Mouse (Mus musculus): ENCODE measurements around the gene Hist2h2aa1. TPM values are rescaled to one million over a fixed set of nuclear protein-coding genes. Genes with fewer than 3 reads are reported as not detected.
"Not testable (repeated sequence)": the region's sequence is repeated elsewhere in the genome, so short reads cannot be mapped to it uniquely, and the experiment has no call there.

The Hist2h2aa1 gene
- polyA plus RNA-seq, 1 experiment from 2014 or later = 143 TPM

DNA sequence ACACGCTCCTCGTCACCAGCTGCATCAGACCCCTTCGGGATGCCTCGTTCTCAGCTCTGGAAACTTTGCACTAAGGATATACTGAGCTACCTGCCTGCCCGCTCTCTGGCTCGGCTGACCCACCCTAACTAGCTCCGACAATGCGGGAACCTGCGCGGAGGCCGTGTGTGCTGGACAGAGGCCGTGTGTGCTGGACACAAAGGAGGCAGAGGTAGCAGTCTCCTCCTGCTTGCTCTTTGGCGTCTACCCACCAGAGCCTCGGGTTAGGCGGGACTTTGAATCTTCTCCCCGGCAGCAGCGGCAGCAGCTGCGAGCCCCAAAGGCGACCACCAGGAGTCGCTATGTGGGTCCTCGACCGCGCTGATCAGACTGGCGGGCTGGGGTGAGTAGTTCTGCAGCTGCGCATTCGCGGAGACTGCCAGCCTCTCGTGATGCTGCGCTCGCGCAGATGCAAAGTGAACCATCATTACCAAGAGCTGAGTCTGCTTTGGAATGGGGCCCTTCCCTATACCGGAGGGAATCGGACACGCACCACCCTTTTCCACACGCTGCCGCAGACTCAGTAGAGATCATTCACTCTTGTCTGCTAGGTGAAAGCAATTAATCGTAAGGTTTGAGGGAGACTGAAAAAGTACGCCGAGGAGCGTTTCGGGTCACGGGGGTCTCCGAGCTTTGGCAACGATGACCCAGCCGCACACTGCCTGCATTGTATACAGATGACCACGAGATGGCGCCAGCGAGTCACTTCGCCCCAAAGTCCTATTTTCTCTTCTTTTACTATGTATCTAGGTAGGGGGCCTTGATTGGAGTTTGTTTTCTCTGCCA is 32.7 kb downstream of the Hist2h2aa1 start:
- peak; percentile 93 for DNase-seq (ENCODE audit: low spot score)

GRCm38 (mm10) chr3:96280660-96281059 is 35.4 kb downstream of the Hist2h2aa1 start:
- no peak for DNase-seq (ENCODE audit: low spot score)

DNA sequence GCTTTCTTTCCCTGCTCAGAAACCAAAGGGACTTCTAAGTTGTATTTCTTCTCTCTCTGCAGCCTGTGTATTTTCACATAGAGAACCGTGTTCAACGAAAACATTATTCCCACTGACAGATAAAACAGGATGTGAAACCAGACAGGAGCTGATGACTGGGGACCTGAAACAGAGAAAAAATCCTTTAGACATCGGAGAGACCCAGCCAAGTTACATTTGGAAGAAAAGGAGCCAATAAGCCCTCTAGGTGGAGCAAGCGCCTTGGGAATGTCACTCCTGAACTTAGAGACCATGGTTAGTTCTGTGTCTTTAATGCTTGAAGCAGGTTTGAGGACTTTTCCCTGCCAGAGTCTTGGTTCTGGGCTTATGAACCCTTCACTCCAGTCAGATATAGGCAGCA is 39.2 kb downstream of the Hist2h2aa1 start:
- DNase-seq (ENCODE audit: low spot score) = no peak

- not testable (repeated sequence) for DNase-seq (ENCODE audit: low spot score)
Measured at GRCm38 (mm10) chr3:96287334-96287733, 42.0 kb downstream of the Hist2h2aa1 start.

- no peak for DNase-seq (ENCODE audit: low spot score)
Measured at GRCm38 (mm10) chr3:96289201-96289600, 43.9 kb downstream of the Hist2h2aa1 start.

DNA sequence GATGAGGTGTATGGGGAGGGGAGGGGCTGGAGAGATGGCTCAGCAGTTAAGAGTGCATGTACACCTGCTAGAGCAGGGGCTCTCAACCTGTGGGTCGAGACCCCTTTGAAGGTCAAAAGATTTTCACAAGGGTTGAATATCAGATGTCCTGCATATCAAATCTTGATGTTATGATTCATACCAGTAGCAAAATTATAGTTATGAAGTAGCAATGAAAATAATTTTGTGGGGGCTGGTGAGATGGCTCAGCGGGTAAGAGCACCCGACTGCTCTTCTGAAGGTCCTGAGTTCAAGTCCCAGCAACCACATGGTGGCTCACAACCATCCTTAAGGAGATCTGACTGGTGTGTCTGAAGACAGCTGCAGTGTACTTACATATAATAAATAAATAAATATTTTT is 45.4 kb downstream of the Hist2h2aa1 start:
- DNase-seq (ENCODE audit: low spot score) = not testable (repeated sequence)

DNA sequence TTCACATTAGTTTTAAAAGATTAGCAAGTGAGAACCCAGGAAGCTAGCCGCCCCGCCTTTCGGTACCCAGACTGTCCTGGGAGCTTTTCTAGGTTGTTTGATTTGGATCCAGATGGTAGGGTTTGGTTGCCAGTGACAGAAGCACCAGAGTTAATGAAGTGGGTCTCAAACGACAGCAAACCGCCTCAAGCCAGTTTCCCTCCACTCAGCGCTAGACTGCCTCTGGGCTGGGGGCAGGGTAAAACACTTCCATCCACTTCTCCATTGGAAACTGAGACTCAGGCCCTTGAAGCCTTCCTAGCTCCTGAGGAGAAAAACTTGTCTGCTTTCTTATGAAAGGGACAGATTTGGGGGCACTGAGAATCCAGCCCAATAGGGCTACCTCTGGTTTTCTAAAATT is 47.3 kb downstream of the Hist2h2aa1 start:
- DNase-seq (ENCODE audit: low spot score) = no peak

DNA sequence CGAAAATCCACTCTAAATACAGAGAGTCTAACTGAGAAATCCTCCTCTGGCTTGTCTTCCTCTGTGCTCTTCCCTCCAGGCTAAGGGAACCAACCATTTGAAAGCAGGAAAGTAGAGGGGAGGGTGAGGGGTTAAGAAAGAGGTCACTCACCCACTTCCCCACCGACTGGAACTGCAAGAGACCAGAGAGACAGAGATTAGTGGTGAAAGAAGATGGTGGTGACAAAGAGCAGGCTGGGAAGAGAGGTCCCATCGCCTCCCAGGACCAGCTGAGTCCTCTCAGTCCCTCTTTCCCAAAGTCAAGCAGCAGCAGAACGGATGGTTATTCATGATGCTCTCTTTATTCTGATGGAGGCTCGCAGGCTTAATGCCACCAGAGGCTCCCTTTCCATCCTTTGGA is 48.1 kb downstream of the Hist2h2aa1 start:
- DNase-seq (ENCODE audit: low spot score) = no peak

DNA sequence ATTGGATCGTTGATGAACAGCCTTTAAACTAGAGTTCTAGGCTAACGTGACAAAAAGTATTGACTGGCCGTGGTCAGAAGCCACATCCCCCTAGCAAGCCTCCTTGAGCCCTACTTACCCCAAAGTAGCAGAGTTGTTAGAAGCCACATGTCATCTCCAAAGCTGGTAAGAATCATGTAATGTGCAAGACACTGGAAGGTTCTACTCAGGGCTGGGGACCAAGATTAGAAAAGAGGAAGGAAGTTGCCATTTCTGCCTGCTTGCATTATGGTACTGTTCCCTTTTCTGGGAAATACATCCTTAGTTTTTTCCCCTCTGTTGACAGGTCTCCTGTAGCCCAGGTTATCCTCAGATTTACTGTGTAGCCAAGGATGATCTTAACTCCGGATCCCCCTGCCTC is 48.5 kb downstream of the Hist2h2aa1 start, which contains the start of gene Fcgr1:
Gene Fcgr1, minus strand, starts transcription at position 183 of the 400 bp plus-strand sequence.
- no peak for DNase-seq (ENCODE audit: low spot score)

Small RNA genes within 50 kb of the gene (microRNA-seq; reads per million reads assigned to microRNA genes)
- gene Gm44492 (ENCODE audit: borderline number of aligned reads) (not detected), gene Gm47311 (ENCODE audit: borderline number of aligned reads) (not detected), gene Gm47313 (ENCODE audit: borderline number of aligned reads) (not detected)

Other genes with a start within 250 kb of the Hist2h2aa1 start
- gene Plekho1, start 249.5 kb upstream of the Hist2h2aa1 start, polyA plus RNA-seq (2015; fragmentation: Nextera tagmentation; extraction: Ambion mirVana) = 36.8 and 37.0 TPM in 2 replicates
- 58.7 and 61.6 TPM in 2 replicates for gene Vps45, start 187.0 kb upstream of the Hist2h2aa1 start, polyA plus RNA-seq (2015; fragmentation: Nextera tagmentation; extraction: Ambion mirVana)
- gene Otud7b, start 141.0 kb upstream of the Hist2h2aa1 start, polyA plus RNA-seq (2015; fragmentation: Nextera tagmentation; extraction: Ambion mirVana) = 12.2 and 17.7 TPM in 2 replicates
- gene Mtmr11, start 83.5 kb upstream of the Hist2h2aa1 start, polyA plus RNA-seq (2015; fragmentation: Nextera tagmentation; extraction: Ambion mirVana) = 8.9 and 9.6 TPM in 2 replicates
- gene Sf3b4, start 73.2 kb upstream of the Hist2h2aa1 start, polyA plus RNA-seq (2015; fragmentation: Nextera tagmentation; extraction: Ambion mirVana) = 129 and 151 TPM in 2 replicates
- 1.2 and 2.3 TPM in 2 replicates for gene Sv2a, start 64.3 kb upstream of the Hist2h2aa1 start, polyA plus RNA-seq (2015; fragmentation: Nextera tagmentation; extraction: Ambion mirVana)
- gene Bola1, start 25.8 kb upstream of the Hist2h2aa1 start, polyA plus RNA-seq (2015; fragmentation: Nextera tagmentation; extraction: Ambion mirVana) = 84.7 and 86.0 TPM in 2 replicates
- gene Hist2h2ab, start 25.6 kb upstream of the Hist2h2aa1 start, polyA plus RNA-seq (2015; fragmentation: Nextera tagmentation; extraction: Ambion mirVana) = 0.94 and 1.8 TPM in 2 replicates
- gene Hist2h2ac, start 24.6 kb upstream of the Hist2h2aa1 start, polyA plus RNA-seq (2015; fragmentation: Nextera tagmentation; extraction: Ambion mirVana) = 41.4 and 51.6 TPM in 2 replicates
- gene Hist2h2be, start 24.4 kb upstream of the Hist2h2aa1 start, polyA plus RNA-seq (2015; fragmentation: Nextera tagmentation; extraction: Ambion mirVana) = 8.6 and 10.0 TPM in 2 replicates
- gene Hist2h3c2, start 6.4 kb upstream of the Hist2h2aa1 start, polyA plus RNA-seq (2015; fragmentation: Nextera tagmentation; extraction: Ambion mirVana) = 30.0 and 47.7 TPM in 2 replicates
- gene Hist2h2aa2, start 5.2 kb upstream of the Hist2h2aa1 start, polyA plus RNA-seq (2015; fragmentation: Nextera tagmentation; extraction: Ambion mirVana) = 215 and 339 TPM in 2 replicates
- gene Hist2h3c1, start 1.2 kb downstream of the Hist2h2aa1 start, polyA plus RNA-seq (2015; fragmentation: Nextera tagmentation; extraction: Ambion mirVana) = 0.64 and 0.76 TPM in 2 replicates
- gene Hist2h4, start 17.8 kb downstream of the Hist2h2aa1 start, polyA plus RNA-seq (2015; fragmentation: Nextera tagmentation; extraction: Ambion mirVana) = 101 and 145 TPM in 2 replicates
- gene Hist2h3b, start 23.2 kb downstream of the Hist2h2aa1 start, polyA plus RNA-seq (2015; fragmentation: Nextera tagmentation; extraction: Ambion mirVana) = 278 and 396 TPM in 2 replicates
- gene Hist2h2bb, start 24.3 kb downstream of the Hist2h2aa1 start, polyA plus RNA-seq (2015; fragmentation: Nextera tagmentation; extraction: Ambion mirVana) = 47.9 and 71.3 TPM in 2 replicates
- 3.4 and 5.0 TPM in 2 replicates for gene Fcgr1, start 48.5 kb downstream of the Hist2h2aa1 start, polyA plus RNA-seq (2015; fragmentation: Nextera tagmentation; extraction: Ambion mirVana)
- 0.46 and 0.55 TPM in 2 replicates for gene BC107364, start 206.8 kb downstream of the Hist2h2aa1 start, polyA plus RNA-seq (2015; fragmentation: Nextera tagmentation; extraction: Ambion mirVana)

Measured in thymus, postnatal 0 days (tissue).